ENCODE assay signal across 16 mouse cellular contexts in the genomic region with DNA sequence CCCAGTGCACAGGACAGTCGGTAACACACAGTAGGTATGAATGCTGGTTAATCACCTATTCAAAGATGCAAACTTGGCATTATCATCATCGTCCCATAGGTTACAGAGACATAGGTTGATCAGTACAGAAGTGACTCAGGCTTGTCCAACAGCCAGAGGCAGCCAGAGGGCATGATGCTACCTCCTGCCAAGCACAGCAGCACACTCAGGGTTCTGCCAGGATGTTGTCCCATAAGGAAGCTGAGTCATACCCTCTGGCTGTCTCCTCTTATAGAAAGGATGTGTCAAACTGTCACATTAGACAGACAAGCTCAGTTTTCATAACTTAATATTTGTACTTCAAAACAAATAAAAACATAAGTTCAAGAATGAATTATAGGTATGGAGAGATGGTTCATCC.
"Had no signal": no experiment of that assay in that cellular context is flagged by ENCODE, and none has a peak within 500 bp of the region (broad histone marks: within the 10 kb centered on the region; RNA-seq: fewer than 3 reads in every experiment).

No protein-coding gene starts in this region.

- H3K4me2 ChIP-seq: limb, embryonic 12.5 days; liver, embryonic 13.5 days; neural tube, embryonic 15.5 days had no signal

- H3K9me3 ChIP-seq: limb, embryonic 12.5 days; liver, embryonic 13.5 days; midbrain, embryonic 10.5 days; neural tube, embryonic 15.5 days had no signal

- H3K4me3 ChIP-seq: limb, embryonic 12.5 days; liver, embryonic 13.5 days; midbrain, embryonic 10.5 days; myocyte; neural tube, embryonic 15.5 days had no signal

- H3K9ac ChIP-seq: limb, embryonic 12.5 days; liver, embryonic 13.5 days; neural tube, embryonic 15.5 days had no signal

- H3K27ac ChIP-seq: limb, embryonic 12.5 days; liver, embryonic 13.5 days; midbrain, embryonic 10.5 days; neural tube, embryonic 15.5 days had no signal

- DNase-seq: kidney, adult 8-10 months; kidney, postnatal 25 days; layer of hippocampus, postnatal 36 days; liver; liver, embryonic 13.5 days; lung, adult 2 months; lung, postnatal 10 days; lung, postnatal 4 days; midbrain, embryonic 14.5 days; right cerebral cortex, adult 18-20 months; right cerebral cortex, postnatal 25 days; thymus, postnatal 36 days had no signal

- H3K27me3 ChIP-seq: liver, embryonic 13.5 days had no signal

- H3K36me3 ChIP-seq: liver, embryonic 13.5 days; midbrain, embryonic 10.5 days; neural tube, embryonic 15.5 days had no signal
